Mouse (Mus musculus): ENCODE measurements around the gene Pde9a. TPM values are rescaled to one million over a fixed set of nuclear protein-coding genes. Genes with fewer than 3 reads are reported as not detected.

Gene Pde9a
- polyA plus RNA-seq, 1 experiment from 2014 or later = 59.8 TPM

DNA sequence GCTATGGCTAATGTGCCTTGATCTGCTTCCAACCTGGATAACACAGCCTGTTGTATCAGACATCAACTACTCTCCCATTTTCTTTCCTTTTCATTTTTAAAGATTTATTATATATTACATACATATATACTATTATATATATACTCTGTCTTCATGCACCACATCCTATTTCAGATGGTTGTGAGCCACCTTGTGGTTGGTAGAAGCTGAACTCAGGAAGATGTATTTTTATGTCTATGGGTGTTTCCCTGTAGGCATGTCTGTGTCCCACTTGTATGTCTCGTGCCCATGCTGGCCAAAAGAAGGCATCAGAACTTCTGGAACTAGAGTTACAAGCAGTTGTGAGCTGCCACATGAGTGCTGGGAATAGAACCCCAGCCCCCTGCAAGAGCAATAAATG is 62.5 kb downstream of the Pde9a start:
- Histone ChIP-seq H3K27me3 (replicated peaks; ENCODE audit: control insufficient read depth, insufficient read depth, low read length) (no peaks in the 10 kb centered on the region), H3K4me1 (replicated peaks; ENCODE audit: control insufficient read depth, insufficient read depth, low read length) (peaks cover 4% of the 10 kb centered on the region), H3K9ac (ENCODE audit: low read depth, low read length) (no peak overlapping the region), H3K9me3 (ENCODE audit: control insufficient read depth) (no peaks in the 10 kb centered on the region), H3K4me3 (ENCODE audit: low read depth, low read length) (no peak overlapping the region), H3K36me3 (ENCODE audit: control insufficient read depth, insufficient read depth) (peaks cover 51% of the 10 kb centered on the region), H3K4me2 (replicated peaks; ENCODE audit: low read depth) (no peak overlapping the region), H3K27ac (ENCODE audit: low read depth, low read length) (no peak overlapping the region)
- peak; percentile 54 for TF ChIP-seq CTCF (IDR thresholded peaks at IDR 0.05; ENCODE audit: low read depth)
- ATAC-seq = no peak
- 62% methylated on average over 1 of the region's 1 CpGs for WGBS

GRCm38 (mm10) chr17:31450206-31450605 is 64.2 kb downstream of the Pde9a start:
- Histone ChIP-seq H3K4me1 (replicated peaks; ENCODE audit: control insufficient read depth, insufficient read depth, low read length) (peaks cover 4% of the 10 kb centered on the region), H3K9ac (ENCODE audit: low read depth, low read length) (no peak overlapping the region), H3K27ac (ENCODE audit: low read depth, low read length) (peak overlapping the region; percentile 35; the same call in 1 of the 2 replicates), H3K27me3 (replicated peaks; ENCODE audit: control insufficient read depth, insufficient read depth, low read length) (no peaks in the 10 kb centered on the region), H3K9me3 (ENCODE audit: control insufficient read depth) (no peaks in the 10 kb centered on the region), H3K4me2 (replicated peaks; ENCODE audit: low read depth) (no peak overlapping the region), H3K36me3 (ENCODE audit: control insufficient read depth, insufficient read depth) (peaks cover 52% of the 10 kb centered on the region), H3K4me3 (ENCODE audit: low read depth, low read length) (no peak overlapping the region)
- TF ChIP-seq CTCF (IDR thresholded peaks at IDR 0.05; ENCODE audit: low read depth) = no peak
- 75% methylated on average over 3 of the region's 3 CpGs for WGBS
- no peak for ATAC-seq

DNA sequence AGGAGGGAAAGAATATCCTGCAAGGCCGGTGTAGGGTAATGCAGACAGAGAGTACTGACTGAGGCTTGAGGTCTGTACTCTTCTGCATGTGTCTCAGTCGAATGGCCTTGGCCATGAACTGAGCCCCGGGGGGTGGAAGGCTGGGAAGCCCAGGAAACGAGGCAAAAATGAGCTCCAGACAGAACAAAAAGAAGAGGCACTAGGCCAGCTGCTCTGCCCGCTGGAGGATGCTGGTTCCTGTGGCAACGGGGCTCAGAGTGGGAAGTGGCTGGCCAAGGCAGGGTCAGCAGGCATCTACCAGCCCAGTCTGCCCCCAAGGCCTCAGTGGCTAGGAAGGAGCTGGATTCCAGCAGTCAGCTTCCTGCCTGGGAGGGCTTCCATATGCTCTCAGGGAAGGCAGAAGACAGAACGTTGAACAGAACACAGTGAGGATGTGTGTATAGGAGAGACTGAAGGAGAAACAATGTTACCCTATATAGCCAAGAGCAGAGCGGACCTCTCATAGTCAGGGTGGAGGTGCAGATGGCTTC is 65.2 kb downstream of the Pde9a start:
- no peak overlapping the region for H3K4me3 ChIP-seq (ENCODE audit: low read depth, low read length)
- ATAC-seq = no peak
- no peak overlapping the region for H3K4me2 ChIP-seq (replicated peaks; ENCODE audit: low read depth)
- H3K4me1 ChIP-seq (replicated peaks; ENCODE audit: control insufficient read depth, insufficient read depth, low read length) = peaks cover under 1% of the 10 kb centered on the region; the same call in 1 of the 2 replicates
- 58% methylated on average over 8 of the region's 8 CpGs for WGBS
- H3K27me3 ChIP-seq (replicated peaks; ENCODE audit: control insufficient read depth, insufficient read depth, low read length) = no peaks in the 10 kb centered on the region
- TF ChIP-seq CTCF (IDR thresholded peaks at IDR 0.05; ENCODE audit: low read depth) = no peak
- no peaks in the 10 kb centered on the region for H3K9me3 ChIP-seq (ENCODE audit: control insufficient read depth)
- peaks cover 62% of the 10 kb centered on the region for H3K36me3 ChIP-seq (ENCODE audit: control insufficient read depth, insufficient read depth)
- H3K9ac ChIP-seq (ENCODE audit: low read depth, low read length) = no peak overlapping the region
- peak overlapping the region; percentile 77 for H3K27ac ChIP-seq (ENCODE audit: low read depth, low read length)

DNA sequence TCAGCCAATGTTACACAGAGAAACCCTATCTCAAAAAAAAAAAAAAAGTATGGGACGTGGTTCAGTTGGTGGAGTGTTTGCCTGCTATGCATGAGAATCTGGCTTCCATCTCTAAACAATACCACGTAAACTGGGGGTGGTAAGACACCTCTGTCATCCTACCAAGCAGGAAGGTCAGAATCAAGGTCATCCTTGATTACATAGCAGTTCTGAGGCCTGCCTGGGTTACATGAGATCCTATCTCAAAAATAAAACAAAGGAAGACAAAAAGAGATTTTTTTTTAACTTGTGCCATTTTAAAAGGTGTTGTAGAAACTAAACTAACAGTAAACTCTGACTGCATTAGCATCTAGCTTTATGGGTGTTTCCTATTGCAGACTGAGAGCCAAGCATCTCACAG is 66.8 kb downstream of the Pde9a start:
- Histone ChIP-seq H3K27me3 (replicated peaks; ENCODE audit: control insufficient read depth, insufficient read depth, low read length) (no peaks in the 10 kb centered on the region), H3K4me1 (replicated peaks; ENCODE audit: control insufficient read depth, insufficient read depth, low read length) (0 out of 2 replicates have a peak, but pooled peaks cover 3% of the 10 kb centered on the region), H3K9ac (ENCODE audit: low read depth, low read length) (no peak overlapping the region), H3K36me3 (ENCODE audit: control insufficient read depth, insufficient read depth) (peaks cover 58% of the 10 kb centered on the region), H3K4me2 (replicated peaks; ENCODE audit: low read depth) (no peak overlapping the region), H3K9me3 (ENCODE audit: control insufficient read depth) (no peaks in the 10 kb centered on the region), H3K27ac (ENCODE audit: low read depth, low read length) (peak overlapping the region; percentile 29; the same call in 1 of the 2 replicates), H3K4me3 (ENCODE audit: low read depth, low read length) (no peak overlapping the region)
- no peak for TF ChIP-seq CTCF (IDR thresholded peaks at IDR 0.05; ENCODE audit: low read depth)
- WGBS = 61% methylated on average over 2 of the region's 2 CpGs
- no peak for ATAC-seq

GRCm38 (mm10) chr17:31453476-31453875 is 67.5 kb downstream of the Pde9a start:
- no peak for ATAC-seq
- Histone ChIP-seq H3K36me3 (ENCODE audit: control insufficient read depth, insufficient read depth) (peaks cover 57% of the 10 kb centered on the region), H3K9ac (ENCODE audit: low read depth, low read length) (no peak overlapping the region)

DNA sequence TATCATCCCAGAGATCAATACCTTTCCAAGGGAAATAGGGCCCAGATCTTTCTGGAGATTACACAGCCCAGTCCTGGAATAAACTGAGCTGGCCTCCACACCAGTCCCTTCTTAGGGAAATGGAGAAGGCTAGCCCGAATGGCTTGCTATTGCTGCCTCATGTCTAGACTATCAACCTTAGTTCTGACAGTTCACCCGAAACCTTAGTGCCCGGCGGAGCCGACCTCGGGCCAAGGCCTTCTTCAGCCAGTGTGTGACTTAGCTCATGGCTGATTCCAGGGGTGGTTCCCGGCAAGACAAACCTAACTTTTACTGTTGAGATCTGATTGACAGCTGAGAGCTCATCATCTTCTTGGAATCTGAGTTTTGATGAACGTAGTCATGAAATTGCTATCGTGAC is 68.0 kb downstream of the Pde9a start:
- Histone ChIP-seq H3K36me3 (ENCODE audit: control insufficient read depth, insufficient read depth) (peaks cover 57% of the 10 kb centered on the region), H3K4me3 (ENCODE audit: low read depth, low read length) (no peak overlapping the region), H3K4me1 (replicated peaks; ENCODE audit: control insufficient read depth, insufficient read depth, low read length) (0 out of 2 replicates have a peak, but pooled peaks cover 3% of the 10 kb centered on the region), H3K9me3 (ENCODE audit: control insufficient read depth) (no peaks in the 10 kb centered on the region), H3K9ac (ENCODE audit: low read depth, low read length) (no peak overlapping the region), H3K4me2 (replicated peaks; ENCODE audit: low read depth) (no peak overlapping the region), H3K27me3 (replicated peaks; ENCODE audit: control insufficient read depth, insufficient read depth, low read length) (no peaks in the 10 kb centered on the region), H3K27ac (ENCODE audit: low read depth, low read length) (peak overlapping the region; percentile 22; the same call in 1 of the 2 replicates)
- TF ChIP-seq CTCF (IDR thresholded peaks at IDR 0.05; ENCODE audit: low read depth) = no peak
- no peak for ATAC-seq
- WGBS = 62% methylated on average over 9 of the region's 9 CpGs

More at GRCm38 (mm10) chr17:31453476-31453875, 67.5 kb downstream of the Pde9a start:
- Histone ChIP-seq H3K4me2 (replicated peaks; ENCODE audit: low read depth) (no peak overlapping the region), H3K9me3 (ENCODE audit: control insufficient read depth) (no peaks in the 10 kb centered on the region), H3K4me1 (replicated peaks; ENCODE audit: control insufficient read depth, insufficient read depth, low read length) (0 out of 2 replicates have a peak, but pooled peaks cover 3% of the 10 kb centered on the region), H3K27ac (ENCODE audit: low read depth, low read length) (peak overlapping the region; percentile 29), H3K4me3 (ENCODE audit: low read depth, low read length) (no peak overlapping the region), H3K27me3 (replicated peaks; ENCODE audit: control insufficient read depth, insufficient read depth, low read length) (no peaks in the 10 kb centered on the region)
- WGBS = 65% methylated on average over 3 of the region's 3 CpGs
- no peak for TF ChIP-seq CTCF (IDR thresholded peaks at IDR 0.05; ENCODE audit: low read depth)

Measured in intestine, postnatal 0 days (tissue).